Mouse (Mus musculus) hindbrain, embryonic 14.5 days (tissue): Measurements from ENCODE around the gene Acadm. TPM values are rescaled to one million over a fixed set of nuclear protein-coding genes. Genes with fewer than 3 reads are reported as not detected.
A peak's percentile ranks its signal among the peaks of the same experiment; 100 is the strongest.

Experiments used
- ATAC-seq: fragments of 200-750 bp; cut with Nextera tagmentation; 2 replicates; pipeline ENCODE4 v1.8.0; 2017; ENCODE audit warnings: moderate number of reproducible peaks, mild to moderate bottlenecking, moderate TSS enrichment, moderate library complexity; ENCODE audit not compliant: low FRiP score
- DNase-seq: peaks from one replicate; pipeline ENCODE4 v3.0.0-alpha.2; 2015; ENCODE audit warnings: low spot score
- H3K27ac ChIP-seq: fragments of 300-500 bp; sonication (generic); 2 replicates; pipeline ENCODE4 v1.5.1; 2014; ENCODE audit warnings: mild to moderate bottlenecking, moderate library complexity
- H3K27me3 ChIP-seq: fragments of 300-500 bp; sonication (generic); 2 replicates; pipeline ENCODE4 v1.6.1; 2014; ENCODE audit warnings: mild to moderate bottlenecking, low read length, mixed read lengths; ENCODE audit not compliant: control insufficient read depth, insufficient read depth
- H3K36me3 ChIP-seq: fragments of 300-500 bp; sonication (generic); replicated peaks from 2 replicates; pipeline ENCODE4 v1.6.1; 2014; ENCODE audit not compliant: control insufficient read depth, insufficient read depth
- H3K4me1 ChIP-seq: fragments of 300-500 bp; sonication (generic); replicated peaks from 2 replicates; pipeline ENCODE4 v1.6.1; 2014; ENCODE audit warnings: antibody characterized with exemption, low read length, mixed read lengths; ENCODE audit not compliant: control insufficient read depth, insufficient read depth
- H3K4me2 ChIP-seq: fragments of 300-500 bp; sonication (generic); replicated peaks from 2 replicates; pipeline ENCODE4 v1.6.1; 2014; ENCODE audit warnings: mild to moderate bottlenecking, moderate library complexity
- H3K4me3 ChIP-seq: fragments of 300-500 bp; sonication (generic); replicated peaks from 2 replicates; pipeline ENCODE4 v1.5.1; 2014; ENCODE audit warnings: mild to moderate bottlenecking, low read length
- H3K9ac ChIP-seq: fragments of 300-500 bp; sonication (generic); 2 replicates; pipeline ENCODE4 v1.6.1; 2014
- H3K9me3 ChIP-seq: fragments of 300-500 bp; sonication (generic); 2 replicates; pipeline ENCODE4 v1.6.1; 2016; ENCODE audit warnings: low read length; ENCODE audit not compliant: control insufficient read depth
- whole genome bisulfite sequencing: fragments of 180-500 bp; shearing (Covaris S2); extraction: QIAGEN DNeasy Blood & Tissue Kit; methylation state at CpG from one replicate; pipeline ENCODE4 v1.1.7; 2014; 5-methylcytosine and 5-hydroxymethylcytosine counted together
- polyA plus RNA-seq: library from polyadenylated mRNA; unstranded; fragments of >200 nt; fragmentation: Nextera tagmentation; extraction: Ambion mirVana; gene quantifications from 2 replicates; pipeline ENCODE4 v1.2.1, GENCODE M21; 2014

Acadm gene
- polyA plus RNA-seq, 1 experiment from 2014 or later, result 69.6 TPM

DNA sequence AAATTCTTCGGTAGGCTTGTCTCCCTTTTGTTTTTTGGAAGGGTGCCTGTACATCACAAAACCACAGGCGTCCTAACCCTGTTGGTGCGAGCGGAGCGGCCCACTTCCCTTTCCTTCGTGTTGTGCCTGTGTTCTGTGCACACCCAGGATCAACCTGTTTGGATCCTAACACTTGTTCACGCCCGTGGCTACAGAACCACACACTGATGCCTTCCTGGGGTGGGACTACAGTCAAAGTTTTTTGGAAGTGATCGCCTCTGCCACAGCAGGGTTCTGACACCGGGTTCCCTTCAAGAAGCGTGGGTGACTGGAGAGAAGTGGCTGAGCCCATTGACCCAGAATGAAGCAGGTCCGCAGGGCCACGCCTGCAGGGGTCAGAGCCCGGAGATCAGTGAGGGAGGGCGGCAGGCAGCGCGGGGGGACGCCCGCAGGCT is 514 bp downstream of the Acadm start:
- Histone ChIP-seq H3K4me1 (0 out of 2 replicates have a peak, but pooled peaks cover 11% of the 10 kb centered on the region), H3K9me3 (no peaks in the 10 kb centered on the region), H3K4me2 (peak overlapping the region; percentile 74), H3K4me3 (peak overlapping the region; percentile 67), H3K27me3 (no peaks in the 10 kb centered on the region), H3K36me3 (peaks cover 4% of the 10 kb centered on the region; the same call in 1 of the 2 replicates), H3K9ac (peak overlapping the region; percentile 68), H3K27ac (peak overlapping the region; percentile 81)
- 0% methylated on average over 19 of the region's 19 CpGs for WGBS
- peak; percentile 49 for ATAC-seq
- DNase-seq, result no peak

DNA sequence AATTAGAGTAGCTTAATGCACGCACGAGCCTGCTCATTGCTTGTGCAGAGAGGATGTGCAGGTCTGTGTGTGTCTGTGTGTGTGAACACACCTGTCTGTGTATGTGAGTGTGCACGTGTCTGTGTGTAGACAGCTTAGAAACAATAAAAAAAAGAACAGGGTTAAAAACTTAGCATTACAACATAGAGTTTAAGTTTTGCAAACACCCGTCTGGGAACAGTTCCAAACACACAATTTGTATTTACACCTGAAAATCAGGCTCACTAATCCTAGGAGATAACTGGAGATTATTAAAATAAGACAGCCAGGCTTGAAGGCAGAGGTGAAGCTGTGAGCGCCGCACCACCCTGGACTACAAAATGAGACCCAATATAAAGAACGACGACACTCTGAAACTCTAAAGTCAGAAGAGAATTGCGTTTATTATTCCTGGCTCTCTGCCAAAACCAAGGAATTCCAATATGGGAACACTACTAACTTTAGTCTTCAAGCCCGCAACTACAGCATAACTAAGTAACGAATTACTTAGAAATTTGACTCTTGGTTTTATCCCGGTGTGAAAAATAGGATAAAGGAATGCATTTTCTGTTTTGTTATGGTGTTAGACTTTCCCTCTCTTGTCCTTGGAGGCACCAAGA is 1.3 kb downstream of the Acadm start:
- 34% methylated on average over 12 of the region's 12 CpGs for WGBS
- Histone ChIP-seq H3K9ac (no peak overlapping the region), H3K4me1 (0 out of 2 replicates have a peak, but pooled peaks cover 11% of the 10 kb centered on the region), H3K27me3 (no peaks in the 10 kb centered on the region), H3K36me3 (peaks cover 9% of the 10 kb centered on the region; the same call in 1 of the 2 replicates), H3K4me2 (peak overlapping the region; percentile 74), H3K27ac (no peak overlapping the region), H3K4me3 (peak overlapping the region; percentile 67), H3K9me3 (no peaks in the 10 kb centered on the region)
- DNase-seq (peak; percentile 59), ATAC-seq (no peak)

DNA sequence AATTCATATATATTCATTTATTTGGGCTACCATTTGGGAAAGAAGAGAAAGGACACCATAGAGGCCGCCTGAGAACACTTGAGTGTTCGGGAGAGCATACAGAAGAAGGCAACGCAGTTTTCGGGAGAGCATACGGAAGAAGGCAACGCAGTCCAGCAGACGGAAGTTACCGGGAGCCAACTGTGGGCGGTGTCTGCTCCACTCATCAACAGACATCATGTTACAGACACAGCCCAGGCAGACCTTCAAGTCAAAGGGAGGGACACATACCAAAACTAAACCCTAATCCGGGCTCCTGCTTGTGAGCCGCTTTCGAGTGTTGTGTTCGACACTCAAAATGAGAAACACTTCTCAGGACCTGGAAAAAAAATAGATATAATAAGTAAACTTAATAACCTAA is 2.8 kb downstream of the Acadm start:
- Histone ChIP-seq H3K27ac (no peak overlapping the region), H3K9me3 (no peaks in the 10 kb centered on the region), H3K27me3 (no peaks in the 10 kb centered on the region), H3K9ac (no peak overlapping the region), H3K4me3 (no peak overlapping the region), H3K4me1 (0 out of 2 replicates have a peak, but pooled peaks cover 11% of the 10 kb centered on the region), H3K4me2 (no peak overlapping the region), H3K36me3 (peaks cover 16% of the 10 kb centered on the region; the same call in 1 of the 2 replicates)
- ATAC-seq (no peak), DNase-seq (no peak)
- 97% methylated on average over 13 of the region's 13 CpGs for WGBS

DNA sequence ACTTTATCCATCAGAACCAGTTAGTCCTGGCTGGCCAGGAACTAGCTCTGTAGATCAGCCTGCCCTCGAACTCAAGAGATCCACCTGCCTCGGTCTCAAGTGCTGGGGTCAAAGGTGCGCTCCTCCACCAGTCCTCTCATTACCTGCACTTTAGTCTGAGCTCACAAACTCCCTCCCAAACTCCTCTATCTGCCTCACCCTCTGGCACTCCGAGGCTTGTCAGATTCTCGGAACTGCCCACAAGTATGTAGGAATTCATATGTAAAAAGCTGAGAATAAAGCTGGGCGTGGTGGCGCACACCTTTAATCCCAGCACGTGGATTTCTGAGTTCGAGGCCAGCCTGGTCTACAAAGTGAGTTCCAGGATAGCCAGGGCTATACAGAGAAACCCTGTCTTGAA is 3.9 kb downstream of the Acadm start:
- ATAC-seq, result no peak
- H3K36me3 ChIP-seq, result peaks cover 25% of the 10 kb centered on the region; the same call in 1 of the 2 replicates
- WGBS, result 95% methylated on average over 9 of the region's 9 CpGs
- H3K9ac ChIP-seq, result no peak overlapping the region
- no peaks in the 10 kb centered on the region for H3K9me3 ChIP-seq
- H3K27me3 ChIP-seq, result no peaks in the 10 kb centered on the region
- no peak overlapping the region for H3K4me2 ChIP-seq
- H3K4me1 ChIP-seq, result 0 out of 2 replicates have a peak, but pooled peaks cover 11% of the 10 kb centered on the region
- DNase-seq, result no peak
- no peak overlapping the region for H3K4me3 ChIP-seq
- no peak overlapping the region for H3K27ac ChIP-seq

DNA sequence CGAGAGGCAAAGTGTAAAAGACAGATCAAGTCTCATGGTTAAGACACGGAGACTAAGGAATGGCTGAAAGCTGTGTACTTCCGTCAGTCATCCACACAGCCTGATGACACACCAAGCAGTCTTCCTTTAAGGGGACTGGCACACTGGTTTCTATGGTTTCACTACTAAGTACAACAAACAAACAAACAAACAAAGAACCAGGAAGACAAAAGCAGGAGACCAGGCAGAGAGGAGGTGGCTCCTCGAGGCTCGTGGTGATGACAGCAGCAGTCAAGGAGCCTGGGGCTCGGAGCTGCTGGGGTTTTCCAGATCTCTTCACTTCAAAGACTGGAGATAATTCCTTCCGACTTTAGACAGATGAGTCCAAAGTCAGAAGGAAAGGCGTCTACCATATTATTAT is 4.4 kb downstream of the Acadm start:
- Histone ChIP-seq H3K4me3 (no peak overlapping the region), H3K4me1 (0 out of 2 replicates have a peak, but pooled peaks cover 7% of the 10 kb centered on the region), H3K27ac (no peak overlapping the region), H3K27me3 (no peaks in the 10 kb centered on the region), H3K4me2 (no peak overlapping the region), H3K9ac (no peak overlapping the region), H3K9me3 (no peaks in the 10 kb centered on the region), H3K36me3 (peaks cover 29% of the 10 kb centered on the region)
- DNase-seq, result no peak
- WGBS, result 81% methylated on average over 8 of the region's 8 CpGs
- no peak for ATAC-seq

DNA sequence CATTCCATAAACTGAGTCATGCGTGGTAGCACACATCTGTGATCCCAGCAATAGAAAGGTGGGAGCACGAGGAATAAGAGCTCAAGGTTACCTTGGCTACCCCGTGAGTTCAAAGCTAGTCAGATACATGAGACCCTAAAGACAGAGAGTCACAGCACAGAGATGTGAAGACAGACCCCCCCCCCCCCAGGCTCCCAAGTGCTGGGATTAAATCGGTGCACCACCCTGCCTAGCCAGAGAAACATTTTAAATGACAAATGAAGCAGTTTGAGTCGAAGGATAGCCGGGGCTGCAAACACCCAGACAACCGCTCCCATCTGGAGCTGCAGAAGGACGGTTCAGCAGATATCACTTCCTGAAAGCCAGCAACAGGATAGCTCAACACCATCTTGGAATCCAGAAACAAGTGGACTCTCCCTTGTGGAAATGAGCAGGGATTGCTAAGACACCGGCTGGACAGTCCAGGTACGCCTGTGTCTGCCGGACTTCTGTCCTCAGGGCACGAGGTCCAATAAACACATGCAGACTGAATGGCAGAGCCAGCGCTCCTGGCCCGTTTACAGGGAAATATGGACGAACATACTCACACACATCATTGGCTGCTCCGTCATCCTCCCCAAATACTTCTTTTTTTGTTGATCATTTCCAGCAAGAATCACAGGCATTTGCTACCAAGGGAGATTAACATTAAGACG is 7.2 kb downstream of the Acadm start:
- no peaks in the 10 kb centered on the region for H3K27me3 ChIP-seq
- H3K9ac ChIP-seq, result no peak overlapping the region
- H3K4me3 ChIP-seq, result no peak overlapping the region
- ATAC-seq, result no peak
- no peak for DNase-seq
- H3K9me3 ChIP-seq, result no peaks in the 10 kb centered on the region
- H3K36me3 ChIP-seq, result peaks cover 54% of the 10 kb centered on the region
- H3K4me1 ChIP-seq, result no peaks in the 10 kb centered on the region
- WGBS, result 96% methylated on average over 17 of the region's 17 CpGs
- no peak overlapping the region for H3K27ac ChIP-seq
- no peak overlapping the region for H3K4me2 ChIP-seq

DNA sequence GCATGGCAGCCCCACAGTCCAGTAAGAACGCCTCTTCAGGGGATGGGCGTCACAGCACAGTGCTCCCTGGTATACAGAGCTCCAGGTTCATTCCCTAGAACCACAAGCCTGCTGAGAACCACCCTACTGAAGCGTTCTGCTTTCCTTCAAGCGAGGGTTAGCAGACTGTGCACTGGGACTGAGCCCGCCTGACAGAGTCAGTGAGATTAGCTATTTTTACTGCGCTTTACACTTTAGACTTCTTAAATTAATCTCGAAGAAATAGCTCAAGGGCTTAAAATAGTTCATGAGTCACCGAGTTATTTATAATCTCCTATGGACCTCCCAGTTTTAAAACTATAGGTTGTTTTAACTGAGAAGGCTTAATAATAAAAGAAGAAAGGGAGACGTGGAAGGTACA is 8.6 kb downstream of the Acadm start:
- H3K9ac ChIP-seq, result no peak overlapping the region
- WGBS, result 90% methylated on average over 9 of the region's 9 CpGs
- no peak overlapping the region for H3K4me2 ChIP-seq
- no peaks in the 10 kb centered on the region for H3K27me3 ChIP-seq
- ATAC-seq (no peak), DNase-seq (no peak)
- H3K4me1 ChIP-seq, result no peaks in the 10 kb centered on the region
- no peak overlapping the region for H3K4me3 ChIP-seq
- peaks cover 60% of the 10 kb centered on the region for H3K36me3 ChIP-seq
- no peaks in the 10 kb centered on the region for H3K9me3 ChIP-seq
- no peak overlapping the region for H3K27ac ChIP-seq

DNA sequence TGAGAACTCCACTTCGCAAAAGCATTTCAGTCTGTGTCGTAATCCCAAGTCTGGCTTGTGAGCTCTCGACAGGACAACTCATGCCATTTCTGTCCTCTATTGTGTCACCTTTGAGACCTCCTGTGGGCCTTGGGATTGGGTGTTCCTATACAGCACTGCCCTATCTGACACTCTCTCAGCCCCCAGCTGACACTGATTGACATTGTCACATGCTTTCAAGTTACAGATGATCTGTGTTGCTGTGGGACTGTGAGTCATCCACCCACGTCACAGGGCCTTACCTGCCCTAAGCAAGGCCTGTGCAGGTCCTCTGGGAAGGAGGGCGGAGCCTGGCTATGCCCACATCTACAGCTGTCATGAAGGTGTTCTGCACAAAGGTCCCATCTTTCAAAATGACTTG is 12.0 kb downstream of the Acadm start:
- Histone ChIP-seq H3K36me3 (peaks cover 64% of the 10 kb centered on the region), H3K27me3 (no peaks in the 10 kb centered on the region), H3K4me1 (no peaks in the 10 kb centered on the region), H3K9me3 (no peaks in the 10 kb centered on the region), H3K27ac (no peak overlapping the region), H3K4me3 (no peak overlapping the region), H3K9ac (no peak overlapping the region), H3K4me2 (no peak overlapping the region)
- ATAC-seq (no peak), DNase-seq (no peak)
- 94% methylated on average over 5 of the region's 5 CpGs for WGBS

DNA sequence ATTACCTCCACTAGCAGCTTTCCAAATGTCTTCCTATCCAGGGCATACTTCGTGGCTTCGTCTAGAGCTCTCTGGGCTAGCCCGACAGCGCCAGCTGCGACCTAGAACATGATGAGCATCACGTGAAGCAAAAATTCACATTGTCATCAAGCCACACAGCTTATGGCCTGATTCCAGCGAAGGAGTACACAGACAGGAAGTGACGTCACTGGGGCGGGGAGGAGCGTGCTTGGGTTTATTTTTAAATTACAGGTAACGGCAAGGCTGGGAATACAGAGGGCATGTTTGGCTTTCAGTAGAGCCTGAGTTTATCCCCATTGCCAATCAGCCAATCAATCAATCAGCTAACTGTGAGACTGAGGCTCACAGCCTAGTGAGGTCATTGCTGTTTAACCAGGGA is 14.9 kb downstream of the Acadm start:
- Histone ChIP-seq H3K4me1 (no peaks in the 10 kb centered on the region), H3K4me2 (no peak overlapping the region), H3K9me3 (no peaks in the 10 kb centered on the region), H3K36me3 (peaks cover 57% of the 10 kb centered on the region), H3K4me3 (no peak overlapping the region), H3K27ac (no peak overlapping the region), H3K27me3 (no peaks in the 10 kb centered on the region), H3K9ac (no peak overlapping the region)
- ATAC-seq (no peak), DNase-seq (no peak)
- WGBS, result 96% methylated on average over 11 of the region's 11 CpGs
